Mouse (Mus musculus): ENCODE data around the gene Micall1. TPM values are rescaled to one million over a fixed set of nuclear protein-coding genes. Genes with fewer than 3 reads are reported as not detected.

Micall1 gene
- polyA plus RNA-seq, 1 experiment from 2014 or later: 10.8 TPM

GRCm38 (mm10) chr15:79130782-79131181 lies 22.1 kb downstream of the Micall1 start:
- H3K27me3 ChIP-seq (replicated peaks; ENCODE audit: control insufficient read depth, insufficient read depth, low read length): no peaks in the 10 kb centered on the region
- H3K4me2 ChIP-seq (ENCODE audit: low read depth, low read length): no peak overlapping the region
- no peak for DNase-seq (ENCODE audit: low spot score)
- H3K4me3 ChIP-seq (ENCODE audit: low read depth, low read length): no peak overlapping the region
- no peak for ATAC-seq (ENCODE audit: low read depth)
- H3K4me1 ChIP-seq (ENCODE audit: control insufficient read depth, insufficient read depth, low read length): no peaks in the 10 kb centered on the region
- H3K9me3 ChIP-seq (ENCODE audit: control insufficient read depth, low read length): no peaks in the 10 kb centered on the region
- H3K27ac ChIP-seq (replicated peaks; ENCODE audit: low read depth, low read length): no peak overlapping the region
- 74% methylated on average over 10 of the region's 10 CpGs for WGBS
- peaks cover 85% of the 10 kb centered on the region for H3K36me3 ChIP-seq (ENCODE audit: control insufficient read depth, insufficient read depth, low read length)
- H3K9ac ChIP-seq (ENCODE audit: low read depth, low read length): no peak overlapping the region

DNA sequence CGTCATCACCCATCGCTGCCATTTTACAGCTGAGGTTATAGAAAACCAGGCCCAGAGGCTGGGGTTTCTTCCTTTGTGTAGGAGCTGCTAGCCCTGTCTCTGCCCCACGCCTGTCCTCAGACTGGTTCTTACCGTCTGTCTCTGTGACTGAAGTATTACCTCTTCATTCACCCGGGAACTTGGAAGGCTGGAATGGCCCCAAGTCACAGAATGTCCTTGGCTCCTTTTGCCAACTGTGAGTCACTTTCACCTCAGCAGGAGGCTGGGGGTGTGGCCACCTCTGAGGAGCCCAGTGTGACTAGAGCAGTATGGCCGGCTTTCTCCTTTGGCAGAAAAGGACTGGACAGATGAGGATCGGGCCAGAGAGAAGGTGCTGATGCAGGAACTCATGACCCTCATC lies 22.7 kb downstream of the Micall1 start:
- H3K27me3 ChIP-seq (replicated peaks; ENCODE audit: control insufficient read depth, insufficient read depth, low read length): no peaks in the 10 kb centered on the region
- WGBS: 73% methylated on average over 7 of the region's 7 CpGs
- no peak for ATAC-seq (ENCODE audit: low read depth)
- H3K4me2 ChIP-seq (ENCODE audit: low read depth, low read length): no peak overlapping the region
- no peak overlapping the region for H3K9ac ChIP-seq (ENCODE audit: low read depth, low read length)
- H3K9me3 ChIP-seq (ENCODE audit: control insufficient read depth, low read length): no peaks in the 10 kb centered on the region
- no peak overlapping the region for H3K4me3 ChIP-seq (ENCODE audit: low read depth, low read length)
- no peak for DNase-seq (ENCODE audit: low spot score)
- H3K4me1 ChIP-seq (ENCODE audit: control insufficient read depth, insufficient read depth, low read length): no peaks in the 10 kb centered on the region
- peaks cover 79% of the 10 kb centered on the region for H3K36me3 ChIP-seq (ENCODE audit: control insufficient read depth, insufficient read depth, low read length)
- H3K27ac ChIP-seq (replicated peaks; ENCODE audit: low read depth, low read length): no peak overlapping the region

DNA sequence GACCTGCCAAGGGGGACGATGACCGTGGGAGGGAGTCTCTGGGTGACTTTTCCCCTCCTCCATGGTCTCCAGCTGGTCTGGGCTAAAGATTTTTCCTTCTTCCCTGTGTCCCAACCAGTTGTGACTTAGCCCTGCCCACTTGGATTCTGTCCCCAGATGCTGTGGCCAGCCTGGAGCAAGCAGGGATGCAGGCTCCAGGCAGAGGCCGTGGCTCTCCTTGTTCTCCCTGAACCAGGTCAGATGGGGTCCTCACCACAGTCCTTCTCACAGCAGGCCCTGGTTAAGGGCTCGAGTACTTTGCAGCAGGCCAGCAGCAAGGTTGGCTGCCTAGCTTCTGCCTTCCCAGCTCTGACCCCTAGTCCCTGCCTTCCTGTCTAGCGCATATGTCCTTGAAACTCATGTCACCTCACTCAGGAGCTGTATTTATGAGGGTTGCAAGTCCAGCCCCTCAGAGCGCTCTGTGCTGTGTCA lies 24.5 kb downstream of the Micall1 start:
- H3K4me2 ChIP-seq (ENCODE audit: low read depth, low read length): no peak overlapping the region
- H3K4me3 ChIP-seq (ENCODE audit: low read depth, low read length): no peak overlapping the region
- no peak overlapping the region for H3K9ac ChIP-seq (ENCODE audit: low read depth, low read length)
- H3K36me3 ChIP-seq (ENCODE audit: control insufficient read depth, insufficient read depth, low read length): peaks cover 61% of the 10 kb centered on the region
- WGBS: 82% methylated on average over 6 of the region's 6 CpGs
- H3K4me1 ChIP-seq (ENCODE audit: control insufficient read depth, insufficient read depth, low read length): no peaks in the 10 kb centered on the region
- H3K9me3 ChIP-seq (ENCODE audit: control insufficient read depth, low read length): no peaks in the 10 kb centered on the region
- no peaks in the 10 kb centered on the region for H3K27me3 ChIP-seq (replicated peaks; ENCODE audit: control insufficient read depth, insufficient read depth, low read length)
- ATAC-seq (ENCODE audit: low read depth) (no peak), DNase-seq (ENCODE audit: low spot score) (no peak)
- no peak overlapping the region for H3K27ac ChIP-seq (replicated peaks; ENCODE audit: low read depth, low read length)

GRCm38 (mm10) chr15:79134496-79135270 lies 26.0 kb downstream of the Micall1 start:
- H3K9ac ChIP-seq (ENCODE audit: low read depth, low read length): no peak overlapping the region
- H3K36me3 ChIP-seq (ENCODE audit: control insufficient read depth, insufficient read depth, low read length): peaks cover 50% of the 10 kb centered on the region
- ATAC-seq (ENCODE audit: low read depth) (no peak), DNase-seq (ENCODE audit: low spot score) (no peak)
- WGBS: 90% methylated on average over 9 of the region's 9 CpGs
- no peaks in the 10 kb centered on the region for H3K9me3 ChIP-seq (ENCODE audit: control insufficient read depth, low read length)
- no peaks in the 10 kb centered on the region for H3K27me3 ChIP-seq (replicated peaks; ENCODE audit: control insufficient read depth, insufficient read depth, low read length)
- H3K4me1 ChIP-seq (ENCODE audit: control insufficient read depth, insufficient read depth, low read length): no peaks in the 10 kb centered on the region
- no peak overlapping the region for H3K4me3 ChIP-seq (ENCODE audit: low read depth, low read length)
- no peak overlapping the region for H3K4me2 ChIP-seq (ENCODE audit: low read depth, low read length)
- no peak overlapping the region for H3K27ac ChIP-seq (replicated peaks; ENCODE audit: low read depth, low read length)

GRCm38 (mm10) chr15:79135332-79135731 lies 26.6 kb downstream of the Micall1 start:
- Histone ChIP-seq H3K4me1 (ENCODE audit: control insufficient read depth, insufficient read depth, low read length) (0 out of 2 replicates have a peak, but pooled peaks cover under 1% of the 10 kb centered on the region), H3K4me3 (ENCODE audit: low read depth, low read length) (no peak overlapping the region), H3K4me2 (ENCODE audit: low read depth, low read length) (no peak overlapping the region), H3K27me3 (replicated peaks; ENCODE audit: control insufficient read depth, insufficient read depth, low read length) (no peaks in the 10 kb centered on the region), H3K9ac (ENCODE audit: low read depth, low read length) (no peak overlapping the region), H3K36me3 (ENCODE audit: control insufficient read depth, insufficient read depth, low read length) (peaks cover 44% of the 10 kb centered on the region), H3K27ac (replicated peaks; ENCODE audit: low read depth, low read length) (no peak overlapping the region), H3K9me3 (ENCODE audit: control insufficient read depth, low read length) (no peaks in the 10 kb centered on the region)
- WGBS: 68% methylated on average over 9 of the region's 9 CpGs
- ATAC-seq (ENCODE audit: low read depth) (peak; percentile 17; the same call in 1 of the 2 replicates), DNase-seq (ENCODE audit: low spot score) (no peak)

- Histone ChIP-seq H3K36me3 (ENCODE audit: control insufficient read depth, insufficient read depth, low read length) (peaks cover 37% of the 10 kb centered on the region), H3K27me3 (replicated peaks; ENCODE audit: control insufficient read depth, insufficient read depth, low read length) (no peaks in the 10 kb centered on the region), H3K9ac (ENCODE audit: low read depth, low read length) (no peak overlapping the region), H3K9me3 (ENCODE audit: control insufficient read depth, low read length) (no peaks in the 10 kb centered on the region), H3K4me2 (ENCODE audit: low read depth, low read length) (no peak overlapping the region), H3K4me1 (ENCODE audit: control insufficient read depth, insufficient read depth, low read length) (0 out of 2 replicates have a peak, but pooled peaks cover 3% of the 10 kb centered on the region), H3K4me3 (ENCODE audit: low read depth, low read length) (no peak overlapping the region), H3K27ac (replicated peaks; ENCODE audit: low read depth, low read length) (no peak overlapping the region)
- 0 out of 2 replicates have a peak, but pooled peaks have one; percentile 38 for ATAC-seq (ENCODE audit: low read depth)
- DNase-seq (ENCODE audit: low spot score): peak; percentile 42
- WGBS: 56% methylated on average over 11 of the region's 11 CpGs
These were observed 27.3 kb downstream of the Micall1 start for GRCm38 (mm10) chr15:79135783-79136575.

GRCm38 (mm10) chr15:79139640-79140039 lies 30.9 kb downstream of the Micall1 start:
- H3K4me1 ChIP-seq (ENCODE audit: control insufficient read depth, insufficient read depth, low read length): peaks cover 8% of the 10 kb centered on the region; the same call in 1 of the 2 replicates
- H3K27me3 ChIP-seq (replicated peaks; ENCODE audit: control insufficient read depth, insufficient read depth, low read length): no peaks in the 10 kb centered on the region
- no peak for ATAC-seq (ENCODE audit: low read depth)
- H3K4me3 ChIP-seq (ENCODE audit: low read depth, low read length): no peak overlapping the region
- H3K4me2 ChIP-seq (ENCODE audit: low read depth, low read length): no peak overlapping the region
- peaks cover 10% of the 10 kb centered on the region for H3K36me3 ChIP-seq (ENCODE audit: control insufficient read depth, insufficient read depth, low read length)
- H3K27ac ChIP-seq (replicated peaks; ENCODE audit: low read depth, low read length): no peak overlapping the region
- H3K9ac ChIP-seq (ENCODE audit: low read depth, low read length): no peak overlapping the region
- DNase-seq (ENCODE audit: low spot score): no peak
- H3K9me3 ChIP-seq (ENCODE audit: control insufficient read depth, low read length): no peaks in the 10 kb centered on the region
- 65% methylated on average over 10 of the region's 10 CpGs for WGBS

DNA sequence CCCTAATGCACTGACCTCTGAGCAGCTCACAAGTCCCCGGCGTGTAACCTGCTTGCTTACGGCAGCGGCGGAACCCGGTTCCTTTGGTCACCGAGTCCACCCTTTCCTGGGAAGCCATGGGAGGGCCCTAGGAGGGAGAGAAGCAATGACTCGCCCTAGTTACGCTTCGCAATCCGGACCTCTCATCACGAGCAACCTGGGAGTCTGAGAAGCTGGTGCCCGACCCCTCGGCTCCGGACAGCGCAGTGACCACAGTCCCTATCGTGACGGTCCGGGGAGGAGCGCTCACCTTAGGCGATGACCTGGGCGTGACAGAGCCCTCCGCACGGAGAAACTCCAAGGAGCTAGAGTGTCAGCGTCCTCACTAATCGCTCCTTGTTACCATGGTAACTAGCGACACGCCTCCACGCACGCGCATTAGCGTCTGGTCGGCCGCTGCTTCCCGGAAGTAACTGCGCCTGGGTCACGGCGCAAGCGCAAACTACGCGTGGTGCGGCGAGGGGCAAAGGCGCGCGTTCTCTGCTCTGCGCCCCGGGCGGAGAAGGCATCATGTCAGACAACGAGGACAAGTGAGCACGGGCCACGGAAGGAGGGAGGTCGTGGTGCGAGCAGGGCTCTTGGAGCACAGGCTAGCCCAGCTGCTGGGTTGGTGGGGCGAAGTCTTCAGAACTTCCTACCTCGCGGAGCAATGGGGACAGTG lies 32.3 kb downstream of the Micall1 start, which contains the start of the genes Polr2f and 1700088E04Rik:
Gene Polr2f (plus strand): TSS at position 144 of the 700 bp plus-strand sequence.
Gene 1700088E04Rik (minus strand): TSS at position 388 of the 700 bp plus-strand sequence.
- no peaks in the 10 kb centered on the region for H3K27me3 ChIP-seq (replicated peaks; ENCODE audit: control insufficient read depth, insufficient read depth, low read length)
- H3K4me2 ChIP-seq (ENCODE audit: low read depth, low read length): peak within 1 kb of the TSS; percentile 81
- ATAC-seq (ENCODE audit: low read depth) (peak; percentile 93), DNase-seq (ENCODE audit: low spot score) (peak; percentile 96)
- no peaks in the 10 kb centered on the region for H3K9me3 ChIP-seq (ENCODE audit: control insufficient read depth, low read length)
- under 1% methylated on average over 56 of the region's 57 CpGs for WGBS
- peaks cover 22% of the 10 kb centered on the region for H3K36me3 ChIP-seq (ENCODE audit: control insufficient read depth, insufficient read depth, low read length)
- peak within 1 kb of the TSS; percentile 86 for H3K4me3 ChIP-seq (ENCODE audit: low read depth, low read length)
- H3K9ac ChIP-seq (ENCODE audit: low read depth, low read length): peak within 1 kb of the TSS; percentile 84
- H3K27ac ChIP-seq (replicated peaks; ENCODE audit: low read depth, low read length): no peak within 1 kb of the TSS; the same call in 1 of the 2 replicates
- H3K4me1 ChIP-seq (ENCODE audit: control insufficient read depth, insufficient read depth, low read length): peaks cover 8% of the 10 kb centered on the region; the same call in 1 of the 2 replicates

Measured in embryonic facial prominence, embryonic 14.5 days (tissue).